ENCODE assay signal across 9 mouse cellular contexts in genomic region chr6:54428850-54429446, GRCm38 (mm10). TPM values are rescaled to one million over a fixed set of nuclear protein-coding genes. Genes with fewer than 3 reads are reported as not detected.
A peak's percentile ranks its signal among the peaks of the same experiment; 100 is the strongest.
DNase-seq lines count a peak whose midpoint lies in the region; ATAC-seq lines count a peak whose summit lies in the region.
"Had no signal": no experiment of that assay in that cellular context is flagged by ENCODE, and none has a peak within 500 bp of the region (broad histone marks: within the 10 kb centered on the region; RNA-seq: fewer than 3 reads in every experiment).

No protein-coding gene starts in this region.

- peak overlapping the region; percentile 94 for H3K4me2 ChIP-seq in heart, embryonic 14.5 days (ENCODE audit: low read length)
- H3K4me2 ChIP-seq in hindbrain, embryonic 12.5 days (replicated peaks), result peak overlapping the region; percentile 95
- peak overlapping the region; percentile 90 for H3K4me2 ChIP-seq in midbrain, embryonic 12.5 days (replicated peaks)

- H3K4me3 ChIP-seq in heart, embryonic 14.5 days (ENCODE audit: control insufficient read depth in 1 of 2, insufficient read depth in 1 of 2, low read depth in 1 of 2, low read length in 2 of 2), result peak overlapping the region; percentile 57 to 63
- H3K4me3 ChIP-seq in hindbrain, embryonic 12.5 days, result peak overlapping the region; percentile 63
- peak overlapping the region; percentile 56 for H3K4me3 ChIP-seq in midbrain, embryonic 12.5 days

- no peaks in the 10 kb centered on the region for H3K36me3 ChIP-seq in heart, embryonic 14.5 days (ENCODE audit: control insufficient read depth, insufficient read depth, low read length)
- H3K36me3 ChIP-seq in hindbrain, embryonic 12.5 days, result no peaks in the 10 kb centered on the region
- H3K36me3 ChIP-seq in midbrain, embryonic 12.5 days, result no peaks in the 10 kb centered on the region

- 4% methylated on average over 14 of the region's 14 CpGs for WGBS in heart, embryonic 14.5 days
- WGBS in hindbrain, embryonic 12.5 days, result 8% methylated on average over 14 of the region's 14 CpGs
- WGBS in midbrain, embryonic 12.5 days, result 13% methylated on average over 14 of the region's 14 CpGs

- peaks cover 5% of the 10 kb centered on the region; the same call in 1 of the 2 replicates for H3K27me3 ChIP-seq in heart, embryonic 14.5 days (ENCODE audit: control insufficient read depth, insufficient read depth, low read length)
- H3K27me3 ChIP-seq in hindbrain, embryonic 12.5 days, result peaks cover 37% of the 10 kb centered on the region
- H3K27me3 ChIP-seq in midbrain, embryonic 12.5 days, result peaks cover 52% of the 10 kb centered on the region

- H3K4me1 ChIP-seq in heart, embryonic 14.5 days (ENCODE audit: control insufficient read depth in 2 of 2, insufficient read depth in 2 of 2, low read length in 2 of 2), result peaks cover 15 to 26% of the 10 kb centered on the region in 2 experiments
- peaks cover 11% of the 10 kb centered on the region for H3K4me1 ChIP-seq in hindbrain, embryonic 12.5 days
- H3K4me1 ChIP-seq in midbrain, embryonic 12.5 days, result peaks cover 13% of the 10 kb centered on the region

- ATAC-seq in heart, embryonic 14.5 days (ENCODE audit: insufficient number of reproducible peaks, insufficient read depth, low FRiP score, low read depth), result no peak
- peak; percentile 58 for ATAC-seq in hindbrain, embryonic 12.5 days (ENCODE audit: low FRiP score)
- ATAC-seq in midbrain, embryonic 12.5 days (ENCODE audit: low FRiP score, low read depth), result no peak; the same call in 1 of the 2 replicates

- DNase-seq in heart, postnatal 36 days, result no peak
- peak; percentile 33 for DNase-seq in embryo, embryonic 10.5 days (ENCODE audit: low spot score)
- DNase-seq in cerebellum, postnatal 25 days, result no peak
- DNase-seq in left cerebral cortex, adult 8-10 months (ENCODE audit: low spot score in 2 of 2), result no peak
- DNase-seq in adrenal gland, postnatal 10 days, result no peak

- no peak overlapping the region for H3K27ac ChIP-seq in heart, embryonic 14.5 days (replicated peaks in 1 of 2; ENCODE audit: control insufficient read depth in 1 of 2, insufficient read depth in 1 of 2, low read depth in 2 of 2, low read length in 2 of 2)
- H3K27ac ChIP-seq in hindbrain, embryonic 12.5 days, result peak overlapping the region; percentile 36; the same call in 1 of the 2 replicates
- H3K27ac ChIP-seq in midbrain, embryonic 12.5 days (replicated peaks), result 0 out of 2 replicates have a peak overlapping the region, but pooled peaks have one; percentile 15

- no peaks in the 10 kb centered on the region for H3K9me3 ChIP-seq in heart, embryonic 14.5 days (ENCODE audit: control insufficient read depth, low read length)
- H3K9me3 ChIP-seq in hindbrain, embryonic 12.5 days (replicated peaks), result no peaks in the 10 kb centered on the region
- no peaks in the 10 kb centered on the region for H3K9me3 ChIP-seq in midbrain, embryonic 12.5 days

- intact Hi-C loops in heart, postnatal 36 days (cut with DNase I), result loop anchor here (2.0 to 5.0 kb wide), 2 partner anchors 37 to 78 kb away; no protein-coding TSS in a partner anchor

- H3K9ac ChIP-seq in heart, embryonic 14.5 days (ENCODE audit: low read length), result peak overlapping the region; percentile 86
- peak overlapping the region; percentile 68 for H3K9ac ChIP-seq in hindbrain, embryonic 12.5 days
- H3K9ac ChIP-seq in midbrain, embryonic 12.5 days (replicated peaks), result peak overlapping the region; percentile 67

RNA-seq across cellular contexts. Expression of gene Wipf3, which starts 0.5 kb away (rescaled TPM):
- 6.5 and 6.9 TPM in 2 replicates for polyA plus RNA-seq in heart, embryonic 14.5 days (2014; fragmentation: Nextera tagmentation; extraction: Ambion mirVana)
- total RNA-seq in heart, postnatal 36 days (2021), result 10 to 100 TPM; 37.7 to 40.2 TPM
- polyA plus RNA-seq in hindbrain, embryonic 12.5 days (2016; fragmentation: Nextera tagmentation; extraction: Ambion mirVana), result 1.5 and 1.7 TPM in 2 replicates
- polyA plus RNA-seq in midbrain, embryonic 12.5 days (2016; fragmentation: Nextera tagmentation; extraction: Ambion mirVana), result 0.89 and 1.3 TPM in 2 replicates
- 10 to 100 TPM; 84.4 to 96.0 (median 89.1) TPM for total RNA-seq in left cerebral cortex, adult 8-10 months (2022)
- 1 to 10 TPM; 4.6 to 8.2 TPM for total RNA-seq in adrenal gland, postnatal 10 days (2021)
- total RNA-seq: MEL had no signal

Comparison
In these comparisons a context has a peak if more than half of its experiments do, and no peak if none do; other contexts are left out.
1. H3K27ac ChIP-seq: peak in hindbrain, embryonic 12.5 days (single experiment) and midbrain, embryonic 12.5 days (single experiment); none in heart, embryonic 14.5 days (0 of 2).
2. RNA of gene Wipf3, which starts 0.5 kb away (total RNA-seq): 84.4 to 96.0 TPM in left cerebral cortex, adult 8-10 months and 37.7 to 40.2 TPM in heart, postnatal 36 days; 4.6 to 8.2 TPM in adrenal gland, postnatal 10 days; every median in the first group is over 4 times any median in the second.
3. Peak in every context shown above with its lines, with median percentiles within 50 percentile points of each other: H3K4me2 ChIP-seq, H3K4me3 ChIP-seq and H3K9ac ChIP-seq.